Mouse (Mus musculus) ES-Bruce4 (cell line): ENCODE measurements around the gene Gm47996. TPM values are rescaled to one million over a fixed set of nuclear protein-coding genes. Genes with fewer than 3 reads are reported as not detected.
"Not testable (repeated sequence)": the region's sequence is repeated elsewhere in the genome, so short reads cannot be mapped to it uniquely, and the experiment has no call there.

Experiments
- H3K27ac ChIP-seq: 2 replicates; pipeline ENCODE4 v1.5.1; 2012; ENCODE audit warnings: low read length, inconsistent platforms; ENCODE audit not compliant: insufficient read depth
- H3K27me3 ChIP-seq: 2 replicates; pipeline ENCODE4 v1.6.1; 2012; ENCODE audit warnings: mild to moderate bottlenecking, low read length, inconsistent platforms; ENCODE audit not compliant: control insufficient read depth, poor library complexity, insufficient read depth, severe bottlenecking
- H3K36me3 ChIP-seq: 2 replicates; pipeline ENCODE4 v1.6.1; 2012; ENCODE audit warnings: inconsistent platforms, mild to moderate bottlenecking, low read length, moderate library complexity; ENCODE audit not compliant: control insufficient read depth, poor library complexity, insufficient read depth, severe bottlenecking
- H3K4me1 ChIP-seq: one replicate; pipeline ENCODE4 v1.8.1; 2011; ENCODE audit warnings: low read length; ENCODE audit not compliant: control insufficient read depth, insufficient read depth
- H3K4me3 ChIP-seq: 2 replicates; pipeline ENCODE4 v1.5.1; 2011; ENCODE audit warnings: low read depth, mild to moderate bottlenecking, low read length
- H3K9ac ChIP-seq: 2 replicates; pipeline ENCODE4 v1.6.1; 2012; ENCODE audit warnings: low read depth, mild to moderate bottlenecking, inconsistent platforms; ENCODE audit not compliant: poor library complexity, severe bottlenecking
- H3K9me3 ChIP-seq: replicated peaks from 2 replicates; pipeline ENCODE4 v1.6.1; 2012; ENCODE audit warnings: mild to moderate bottlenecking, low read length, inconsistent platforms; ENCODE audit not compliant: control insufficient read depth, poor library complexity, insufficient read depth, severe bottlenecking
- CTCF ChIP-seq: IDR thresholded peaks from one replicate; pipeline ENCODE4 v1.8.1; 2011; ENCODE audit warnings: low read depth, low read length
- EP300 ChIP-seq: IDR thresholded peaks from 2 replicates; pipeline ENCODE4 v1.6.1; 2011; ENCODE audit warnings: low read depth, low read length; ENCODE audit not compliant: insufficient read depth
- POLR2A ChIP-seq: IDR thresholded peaks from one replicate; pipeline ENCODE4 v1.8.1; 2011; ENCODE audit warnings: low read length; ENCODE audit not compliant: insufficient read depth
- polyA plus RNA-seq: library from polyadenylated mRNA; stranded (reverse); fragments of >200 nt; gene quantifications from 2 replicates; pipeline ENCODE4 v1.2.4, GENCODE M21; 2011; ENCODE audit warnings: low read depth; ENCODE audit not compliant: missing spikeins, insufficient read depth, insufficient read length

Gene Gm47996
- polyA plus RNA-seq, 1 experiment = not detected

DNA sequence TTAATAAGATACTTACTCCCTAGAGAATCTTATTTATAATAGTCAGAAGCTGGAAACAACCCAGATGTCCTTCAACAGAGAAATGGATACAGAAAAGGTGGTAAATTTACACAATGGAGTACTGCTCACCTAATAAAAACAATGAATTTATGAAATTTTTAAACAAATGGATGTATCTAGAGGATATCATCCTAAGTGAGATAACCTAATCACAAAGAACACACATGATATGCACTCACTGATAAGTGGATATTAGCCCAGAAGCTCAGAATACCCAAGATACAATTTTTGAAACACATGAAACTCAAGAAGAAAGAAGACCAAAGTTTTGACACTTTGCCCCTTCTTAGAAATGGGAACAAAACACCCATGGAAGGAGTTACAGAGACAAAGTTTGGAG lies 987 bp upstream of the Gm47996 start:
- not testable (repeated sequence) for H3K27ac ChIP-seq, H3K4me3 ChIP-seq, H3K36me3 ChIP-seq, H3K27me3 ChIP-seq, H3K9ac ChIP-seq, H3K4me1 ChIP-seq, H3K9me3 ChIP-seq

GRCm38 (mm10) chr1:151211666-151212065 lies 1.7 kb downstream of the Gm47996 start:
- not testable (repeated sequence) for H3K27me3 ChIP-seq, H3K36me3 ChIP-seq

GRCm38 (mm10) chr1:151214862-151215261 lies 4.9 kb downstream of the Gm47996 start:
- H3K9me3 ChIP-seq = no peaks in the 10 kb centered on the region
- no peaks in the 10 kb centered on the region for H3K36me3 ChIP-seq
- TF ChIP-seq EP300 = no peak
- no peak for TF ChIP-seq POLR2A
- no peaks in the 10 kb centered on the region; the same call in 1 of the 2 replicates for H3K27me3 ChIP-seq
- no peak overlapping the region for H3K27ac ChIP-seq
- no peak overlapping the region for H3K4me3 ChIP-seq
- H3K4me1 ChIP-seq = no peaks in the 10 kb centered on the region
- no peak overlapping the region for H3K9ac ChIP-seq

More at GRCm38 (mm10) chr1:151211666-151212065, 1.7 kb downstream of the Gm47996 start:
- H3K9ac ChIP-seq, H3K9me3 ChIP-seq, H3K4me3 ChIP-seq, H3K27ac ChIP-seq, H3K4me1 ChIP-seq: not testable (repeated sequence)

DNA sequence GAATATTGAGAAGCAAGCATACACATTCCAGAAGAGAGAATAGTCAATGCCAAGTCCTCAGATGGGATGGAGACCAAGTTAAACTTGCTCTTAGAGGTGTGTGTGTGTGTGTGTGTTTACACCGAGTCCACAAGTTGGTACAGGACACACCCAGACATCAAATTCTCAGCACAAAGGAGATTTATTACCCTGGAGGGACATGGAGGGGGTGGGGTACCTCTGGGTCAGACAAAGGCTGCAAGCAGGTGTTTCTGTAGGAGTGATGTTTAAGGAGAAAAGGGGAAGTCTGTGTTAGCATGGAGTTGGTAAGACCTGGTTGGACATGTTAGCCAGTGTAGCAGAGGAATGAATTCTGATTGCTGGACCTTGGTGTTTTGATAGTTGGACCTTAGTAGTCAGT lies 6.1 kb downstream of the Gm47996 start:
- Histone ChIP-seq H3K4me1 (no peaks in the 10 kb centered on the region), H3K4me3 (no peak overlapping the region), H3K27ac (no peak overlapping the region)

DNA sequence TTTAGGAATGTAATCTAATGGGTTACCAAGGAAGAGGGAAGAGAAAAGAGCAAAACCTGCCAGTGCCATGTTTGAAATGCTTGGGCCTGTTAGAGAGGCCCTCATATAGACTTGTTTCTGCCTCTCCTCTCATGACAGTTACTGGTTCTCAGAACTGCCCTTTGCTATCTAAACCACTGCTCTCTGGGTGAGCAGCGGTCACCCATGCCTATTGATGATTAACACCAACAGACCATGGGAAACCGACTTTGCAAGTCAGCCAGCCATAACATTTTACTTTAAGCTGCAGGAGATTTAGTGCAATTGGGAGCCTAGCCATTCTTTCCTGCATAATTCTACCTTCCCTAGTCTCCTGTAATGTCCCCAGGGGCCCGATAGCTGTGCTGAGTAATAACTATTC lies 6.5 kb downstream of the Gm47996 start:
- H3K9me3 ChIP-seq = no peaks in the 10 kb centered on the region
- no peaks in the 10 kb centered on the region; the same call in 1 of the 2 replicates for H3K27me3 ChIP-seq
- TF ChIP-seq POLR2A (no peak), CTCF (no peak), EP300 (no peak)
- H3K4me1 ChIP-seq = no peaks in the 10 kb centered on the region
- no peaks in the 10 kb centered on the region for H3K36me3 ChIP-seq
- H3K9ac ChIP-seq = no peak overlapping the region
- H3K4me3 ChIP-seq = no peak overlapping the region
- no peak overlapping the region for H3K27ac ChIP-seq

More for the DNA sequence above, 6.1 kb downstream of the Gm47996 start:
- no peak overlapping the region for H3K9ac ChIP-seq
- H3K27me3 ChIP-seq = no peaks in the 10 kb centered on the region; the same call in 1 of the 2 replicates
- no peak for TF ChIP-seq POLR2A
- no peak for TF ChIP-seq CTCF
- no peak for TF ChIP-seq EP300
- H3K9me3 ChIP-seq = no peaks in the 10 kb centered on the region
- no peaks in the 10 kb centered on the region for H3K36me3 ChIP-seq

DNA sequence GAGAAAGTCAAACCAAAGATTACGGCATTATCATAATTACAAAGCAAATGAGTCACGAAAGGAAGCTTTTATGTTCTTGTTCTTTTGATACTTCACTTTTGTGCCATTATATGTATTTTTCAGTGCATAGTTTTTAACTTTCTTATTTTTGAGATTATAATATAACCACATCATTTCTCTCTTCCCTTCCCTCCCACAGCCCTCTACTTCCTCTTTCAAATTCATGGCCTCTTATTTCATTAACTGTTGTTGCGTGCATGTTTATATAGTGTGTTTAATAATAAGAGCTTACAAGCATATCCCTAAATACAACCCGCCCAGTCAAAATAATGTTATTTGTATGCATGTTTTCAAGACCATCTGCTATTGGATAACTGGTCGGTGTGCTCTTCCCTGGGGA lies 9.1 kb downstream of the Gm47996 start:
- Histone ChIP-seq H3K36me3 (no peaks in the 10 kb centered on the region), H3K9me3 (no peaks in the 10 kb centered on the region), H3K4me3 (no peak overlapping the region), H3K9ac (no peak overlapping the region), H3K4me1 (no peaks in the 10 kb centered on the region), H3K27ac (no peak overlapping the region), H3K27me3 (no peaks in the 10 kb centered on the region)
- no peak for TF ChIP-seq EP300
- no peak for TF ChIP-seq CTCF
- TF ChIP-seq POLR2A = no peak

DNA sequence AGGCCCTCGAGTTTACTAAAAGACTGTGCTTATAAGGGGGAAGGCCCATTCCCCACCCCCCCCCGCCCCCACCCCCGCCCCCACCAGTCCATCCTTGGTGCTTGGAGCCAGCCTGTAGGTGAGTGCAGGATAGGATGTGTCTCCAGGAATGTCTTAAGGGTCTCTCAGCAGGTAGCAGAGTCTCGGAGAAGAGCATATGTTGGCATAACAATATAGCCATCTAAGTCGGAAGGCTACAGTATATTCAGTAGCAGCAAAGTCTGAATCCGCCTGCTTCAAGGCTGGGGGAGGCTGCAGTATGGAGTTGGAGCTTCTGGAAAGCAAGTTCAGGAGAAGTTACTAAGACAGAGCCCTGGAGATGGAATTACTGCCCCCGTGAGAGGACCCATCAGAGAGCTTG lies 10.2 kb downstream of the Gm47996 start:
- H3K4me3 ChIP-seq = no peak overlapping the region
- H3K9ac ChIP-seq = no peak overlapping the region
- TF ChIP-seq EP300 (no peak), CTCF (no peak), POLR2A (no peak)
- H3K27ac ChIP-seq = no peak overlapping the region
- no peaks in the 10 kb centered on the region for H3K4me1 ChIP-seq
- H3K27me3 ChIP-seq = no peaks in the 10 kb centered on the region
- H3K36me3 ChIP-seq = no peaks in the 10 kb centered on the region
- no peaks in the 10 kb centered on the region for H3K9me3 ChIP-seq
